Mouse (Mus musculus) neural tube, embryonic 14.5 days (tissue): ENCODE results near the gene Cdk5r1. TPM values are rescaled to one million over a fixed set of nuclear protein-coding genes. Genes with fewer than 3 reads are reported as not detected.

ENCODE experiments used
- ATAC-seq: fragments of 200-750 bp; cut with Nextera tagmentation; 2 replicates; pipeline ENCODE4 v1.8.0; 2017; ENCODE audit warnings: low read depth, mild to moderate bottlenecking, moderate TSS enrichment, moderate library complexity
- H3K27ac ChIP-seq: fragments of 300-500 bp; sonication (generic); 2 replicates; pipeline ENCODE4 v1.5.1; 2014; ENCODE audit warnings: low read depth, mild to moderate bottlenecking, control low read depth, low read length, moderate library complexity, mixed read lengths
- H3K27me3 ChIP-seq: fragments of 300-500 bp; sonication (generic); 2 replicates; pipeline ENCODE4 v1.6.1; 2014; ENCODE audit warnings: low read length; ENCODE audit not compliant: control insufficient read depth, insufficient read depth
- H3K36me3 ChIP-seq: fragments of 300-500 bp; sonication (generic); 2 replicates; pipeline ENCODE4 v1.6.1; 2014; ENCODE audit warnings: low read length, mixed read lengths; ENCODE audit not compliant: control insufficient read depth, insufficient read depth
- H3K4me1 ChIP-seq: fragments of 300-500 bp; sonication (generic); 2 replicates; pipeline ENCODE4 v1.6.1; 2014; ENCODE audit warnings: low read length; ENCODE audit not compliant: control insufficient read depth, insufficient read depth
- H3K4me2 ChIP-seq: fragments of 300-500 bp; sonication (generic); 2 replicates; pipeline ENCODE4 v1.6.1; 2014; ENCODE audit warnings: mild to moderate bottlenecking, low read depth, low read length, control low read depth
- H3K4me3 ChIP-seq: fragments of 300-500 bp; sonication (generic); 2 replicates; pipeline ENCODE4 v1.5.1; 2014; ENCODE audit warnings: low read depth, low read length, control low read depth, mixed read lengths
- H3K9ac ChIP-seq: fragments of 300-500 bp; sonication (generic); replicated peaks from 2 replicates; pipeline ENCODE4 v1.6.1; 2014; ENCODE audit warnings: low read depth, mild to moderate bottlenecking, control low read depth, low read length, mixed read lengths
- H3K9me3 ChIP-seq: fragments of 300-500 bp; sonication (generic); 2 replicates; pipeline ENCODE4 v1.6.1; 2016; ENCODE audit warnings: low read length; ENCODE audit not compliant: control insufficient read depth
- WGBS: fragments of 180-500 bp; shearing (Covaris S2); extraction: QIAGEN DNeasy Blood & Tissue Kit; methylation state at CpG from one replicate; pipeline ENCODE4 v1.1.7; 2014; 5-methylcytosine and 5-hydroxymethylcytosine counted together
- polyA plus RNA-seq: library from polyadenylated mRNA; unstranded; fragments of >200 nt; fragmentation: Nextera tagmentation; extraction: Ambion mirVana; gene quantifications from 2 replicates; pipeline ENCODE4 v1.2.1, GENCODE M21; 2014

Gene Cdk5r1
- polyA plus RNA-seq, 1 experiment from 2014 or later: 84.0 TPM

GRCm38 (mm10) chr11:80507791-80508190 is 31.0 kb downstream of the Cdk5r1 start:
- no peaks in the 10 kb centered on the region for H3K36me3 ChIP-seq
- peaks cover 33% of the 10 kb centered on the region for H3K4me1 ChIP-seq
- no peak for ATAC-seq
- H3K9me3 ChIP-seq: no peaks in the 10 kb centered on the region
- no peak overlapping the region for H3K4me2 ChIP-seq
- no peak overlapping the region for H3K9ac ChIP-seq
- no peak overlapping the region for H3K4me3 ChIP-seq
- no peak overlapping the region for H3K27ac ChIP-seq
- no peaks in the 10 kb centered on the region for H3K27me3 ChIP-seq
- WGBS: 96% methylated on average over 6 of the region's 6 CpGs

DNA sequence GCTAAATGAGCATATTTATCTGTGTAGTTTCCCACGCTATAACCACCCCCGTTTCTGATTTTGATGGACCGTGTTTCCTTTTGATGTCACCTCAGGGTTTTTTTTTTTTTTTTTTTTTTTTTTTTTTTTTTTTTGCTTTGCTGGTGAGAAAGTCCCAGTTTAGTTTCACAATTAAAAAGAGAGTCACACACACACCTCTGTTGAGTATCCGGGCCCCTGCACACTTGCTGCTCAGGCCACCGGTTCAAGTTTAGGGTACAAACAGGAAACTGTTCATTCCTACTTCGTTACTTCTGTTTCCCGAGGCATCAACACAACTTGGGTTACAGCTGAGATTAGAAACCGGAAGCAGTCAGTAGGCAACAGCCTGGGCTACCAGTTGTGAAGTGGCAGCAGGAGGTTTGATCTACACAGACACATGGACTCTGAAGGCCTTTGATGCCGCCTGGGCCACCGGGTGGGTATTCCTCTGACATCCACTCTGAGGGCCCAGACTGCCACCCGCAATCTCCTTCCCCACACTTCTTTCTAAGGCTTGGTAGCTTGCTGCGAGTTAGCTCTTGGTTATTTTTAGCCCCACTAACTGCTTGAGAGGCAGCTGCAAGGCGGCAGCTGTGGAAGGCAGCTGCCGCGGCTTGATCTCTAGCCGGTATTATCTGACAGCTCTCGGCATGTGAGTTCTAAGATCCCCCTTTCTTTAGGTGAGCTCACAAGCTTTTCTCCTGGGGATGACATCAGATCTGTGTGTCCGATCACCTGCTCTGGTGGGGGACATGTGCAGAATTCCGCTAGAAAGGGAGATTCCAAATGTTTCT is 31.7 kb downstream of the Cdk5r1 start:
- Histone ChIP-seq H3K27ac (no peak overlapping the region), H3K4me3 (no peak overlapping the region), H3K9me3 (no peaks in the 10 kb centered on the region), H3K27me3 (no peaks in the 10 kb centered on the region), H3K36me3 (no peaks in the 10 kb centered on the region), H3K4me1 (peaks cover 28% of the 10 kb centered on the region), H3K9ac (no peak overlapping the region), H3K4me2 (no peak overlapping the region)
- ATAC-seq: no peak
- WGBS: 53% methylated on average over 19 of the region's 19 CpGs

GRCm38 (mm10) chr11:80509176-80509506 is 32.3 kb downstream of the Cdk5r1 start:
- no peak for ATAC-seq
- Histone ChIP-seq H3K9ac (no peak overlapping the region), H3K9me3 (no peaks in the 10 kb centered on the region), H3K4me1 (peaks cover 29% of the 10 kb centered on the region), H3K27ac (no peak overlapping the region), H3K36me3 (no peaks in the 10 kb centered on the region), H3K27me3 (no peaks in the 10 kb centered on the region), H3K4me3 (no peak overlapping the region), H3K4me2 (no peak overlapping the region)
- 78% methylated on average over 5 of the region's 5 CpGs for WGBS

DNA sequence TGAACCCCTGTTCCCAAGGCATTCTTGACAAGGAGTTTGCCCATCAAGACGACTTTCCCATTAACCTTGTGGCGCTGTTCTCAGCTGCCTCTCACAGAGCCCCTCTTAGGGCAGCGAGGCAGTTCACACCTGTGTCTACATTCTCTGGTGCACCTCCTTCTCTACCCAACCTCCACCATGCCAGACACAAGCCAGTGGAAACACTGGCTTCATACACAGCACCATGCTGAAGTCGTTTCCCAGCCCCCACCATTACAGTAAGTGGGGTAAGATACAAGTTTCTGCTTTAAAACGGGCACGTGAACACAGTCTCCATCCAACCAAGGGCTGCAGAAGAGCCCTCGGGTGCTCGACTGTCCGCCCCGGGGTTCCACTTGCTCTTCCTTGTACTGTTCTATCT is 33.3 kb downstream of the Cdk5r1 start:
- no peak overlapping the region for H3K4me2 ChIP-seq
- H3K27ac ChIP-seq: no peak overlapping the region
- H3K9ac ChIP-seq: no peak overlapping the region
- no peaks in the 10 kb centered on the region for H3K9me3 ChIP-seq
- no peaks in the 10 kb centered on the region for H3K36me3 ChIP-seq
- ATAC-seq: no peak
- 89% methylated on average over 10 of the region's 10 CpGs for WGBS
- no peak overlapping the region for H3K4me3 ChIP-seq
- peaks cover 19% of the 10 kb centered on the region; the same call in 1 of the 2 replicates for H3K4me1 ChIP-seq
- no peaks in the 10 kb centered on the region for H3K27me3 ChIP-seq

DNA sequence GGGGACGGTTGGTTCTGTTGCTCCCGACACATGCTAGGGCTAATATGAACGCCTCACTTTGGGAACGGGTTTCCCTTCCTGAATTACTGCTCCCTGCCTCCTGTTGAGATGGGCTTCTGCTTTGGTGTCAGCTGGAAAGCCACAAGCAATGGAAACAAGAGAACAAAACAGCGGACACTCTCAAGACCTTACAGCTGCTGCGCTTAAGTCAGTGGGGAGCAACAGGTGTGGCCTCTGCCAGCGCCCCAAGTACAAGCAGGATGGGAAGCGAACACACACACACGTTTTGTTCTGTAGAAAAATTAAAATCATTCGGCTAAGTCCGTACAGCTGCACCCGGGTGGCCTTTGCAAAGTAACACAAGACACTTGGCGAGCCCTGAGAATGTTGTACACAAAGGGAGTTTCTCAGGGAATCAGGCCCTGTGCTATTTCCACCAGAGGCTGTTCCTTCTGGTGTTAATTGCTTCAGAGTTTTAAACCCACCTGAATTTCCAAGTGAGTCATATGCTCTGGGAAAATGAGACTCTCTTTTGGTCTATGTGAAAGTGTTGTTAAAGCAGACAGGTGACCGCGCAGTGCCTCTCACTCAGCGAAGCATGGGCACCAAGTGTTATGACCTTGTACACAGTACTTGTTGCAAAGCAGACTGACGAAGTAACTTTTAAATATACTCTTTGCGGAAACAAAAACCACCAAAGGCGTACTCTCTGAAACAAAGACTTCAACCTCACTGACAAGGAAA is 35.7 kb downstream of the Cdk5r1 start:
- Histone ChIP-seq H3K36me3 (no peaks in the 10 kb centered on the region), H3K9me3 (no peaks in the 10 kb centered on the region), H3K27me3 (no peaks in the 10 kb centered on the region), H3K4me2 (no peak overlapping the region), H3K4me3 (no peak overlapping the region), H3K9ac (no peak overlapping the region), H3K27ac (no peak overlapping the region), H3K4me1 (0 out of 2 replicates have a peak, but pooled peaks cover 13% of the 10 kb centered on the region)
- no peak for ATAC-seq
- WGBS: 76% methylated on average over 19 of the region's 19 CpGs

DNA sequence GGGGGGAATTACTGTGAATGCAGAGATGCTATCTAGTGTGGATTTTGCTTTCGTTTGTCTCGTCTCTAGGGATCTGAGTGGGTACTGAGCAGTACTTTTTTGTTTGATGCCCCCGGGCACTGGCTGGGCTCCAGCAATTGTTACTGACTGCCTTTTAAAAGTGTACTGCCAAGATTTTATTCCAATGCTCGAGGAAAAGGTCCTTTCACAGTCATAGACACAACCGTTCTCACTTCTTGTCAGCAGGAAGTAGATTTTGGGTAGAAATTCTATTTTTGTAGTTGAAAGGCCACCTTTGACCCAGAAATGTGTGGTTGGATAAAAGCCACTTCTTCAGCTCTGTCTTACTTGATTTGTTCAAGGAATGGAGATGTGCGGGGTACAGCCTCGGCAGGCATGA is 37.0 kb downstream of the Cdk5r1 start:
- H3K36me3 ChIP-seq: no peaks in the 10 kb centered on the region
- no peak overlapping the region for H3K9ac ChIP-seq
- 51% methylated on average over 7 of the region's 7 CpGs for WGBS
- H3K4me3 ChIP-seq: no peak overlapping the region
- ATAC-seq: no peak
- no peaks in the 10 kb centered on the region for H3K27me3 ChIP-seq
- no peak overlapping the region for H3K27ac ChIP-seq
- no peaks in the 10 kb centered on the region for H3K9me3 ChIP-seq
- H3K4me1 ChIP-seq: peaks cover 18% of the 10 kb centered on the region
- no peak overlapping the region for H3K4me2 ChIP-seq

GRCm38 (mm10) chr11:80515346-80515745 is 38.5 kb downstream of the Cdk5r1 start:
- no peak overlapping the region for H3K9ac ChIP-seq
- no peak for ATAC-seq
- H3K4me3 ChIP-seq: no peak overlapping the region
- no peak overlapping the region for H3K27ac ChIP-seq
- H3K36me3 ChIP-seq: no peaks in the 10 kb centered on the region
- peaks cover 22% of the 10 kb centered on the region for H3K4me1 ChIP-seq
- H3K9me3 ChIP-seq: no peaks in the 10 kb centered on the region
- H3K4me2 ChIP-seq: no peak overlapping the region
- 46% methylated on average over 1 of the region's 1 CpGs for whole genome bisulfite sequencing
- H3K27me3 ChIP-seq: no peaks in the 10 kb centered on the region

DNA sequence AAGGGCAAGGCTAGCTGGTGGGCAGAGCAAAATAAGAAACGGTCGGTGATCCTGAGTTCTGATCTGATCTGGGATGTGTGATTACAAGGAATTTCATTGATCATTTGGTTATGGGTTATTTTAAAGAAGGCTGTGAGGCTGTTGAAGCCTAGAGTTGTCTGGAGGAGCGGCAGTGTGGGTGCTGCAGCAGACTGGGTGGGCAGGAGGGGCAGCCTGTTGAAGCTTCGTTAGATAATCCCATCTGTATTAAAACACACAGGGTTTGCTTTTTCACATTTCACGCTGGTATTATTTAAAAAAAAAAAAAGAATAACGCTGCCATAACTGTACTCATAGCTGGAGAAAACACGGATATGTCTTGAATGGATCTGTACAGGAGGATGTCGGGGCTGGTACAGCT is 39.1 kb downstream of the Cdk5r1 start:
- Histone ChIP-seq H3K9me3 (no peaks in the 10 kb centered on the region), H3K9ac (no peak overlapping the region), H3K4me3 (no peak overlapping the region), H3K27ac (no peak overlapping the region), H3K4me1 (peaks cover 22% of the 10 kb centered on the region), H3K36me3 (no peaks in the 10 kb centered on the region), H3K4me2 (no peak overlapping the region), H3K27me3 (no peaks in the 10 kb centered on the region)
- WGBS: 86% methylated on average over 8 of the region's 8 CpGs
- no peak for ATAC-seq
